Mouse (Mus musculus) midbrain, embryonic 13.5 days (tissue): ENCODE results near the gene Gm20518. TPM values are rescaled to one million over a fixed set of nuclear protein-coding genes. Genes with fewer than 3 reads are reported as not detected.

Experiments used
- ATAC-seq: fragments of 200-750 bp; cut with Nextera tagmentation; 2 replicates; pipeline ENCODE4 v1.8.0; 2017; ENCODE audit warnings: mild to moderate bottlenecking, moderate TSS enrichment, moderate library complexity
- H3K27ac ChIP-seq: fragments of 300-500 bp; sonication (generic); 2 replicates; pipeline ENCODE4 v1.5.1; 2015; ENCODE audit warnings: inconsistent platforms, mild to moderate bottlenecking, moderate library complexity
- H3K27me3 ChIP-seq: fragments of 300-500 bp; sonication (generic); 2 replicates; pipeline ENCODE4 v1.6.1; 2015; ENCODE audit warnings: mild to moderate bottlenecking, inconsistent platforms
- H3K36me3 ChIP-seq: fragments of 300-500 bp; sonication (generic); 2 replicates; pipeline ENCODE4 v1.6.1; 2015; ENCODE audit warnings: mild to moderate bottlenecking, inconsistent platforms
- H3K4me1 ChIP-seq: fragments of 300-500 bp; sonication (generic); replicated peaks from 2 replicates; pipeline ENCODE4 v1.6.1; 2015; ENCODE audit warnings: inconsistent platforms
- H3K4me2 ChIP-seq: fragments of 300-500 bp; sonication (generic); replicated peaks from 2 replicates; pipeline ENCODE4 v1.6.1; 2015; ENCODE audit warnings: moderate library complexity, mild to moderate bottlenecking, inconsistent platforms
- H3K4me3 ChIP-seq: fragments of 300-500 bp; sonication (generic); replicated peaks from 2 replicates; pipeline ENCODE4 v1.5.1; 2015; ENCODE audit warnings: mild to moderate bottlenecking, inconsistent platforms
- H3K9ac ChIP-seq: fragments of 300-500 bp; sonication (generic); replicated peaks from 2 replicates; pipeline ENCODE4 v1.6.1; 2015; ENCODE audit warnings: mild to moderate bottlenecking, inconsistent platforms
- H3K9me3 ChIP-seq: fragments of 300-500 bp; sonication (generic); 2 replicates; pipeline ENCODE4 v1.6.1; 2016; ENCODE audit warnings: mild to moderate bottlenecking, inconsistent platforms
- WGBS: fragments of 180-500 bp; shearing (Covaris S2); methylation state at CpG from one replicate; pipeline ENCODE4 v1.1.7; 2015; 5-methylcytosine and 5-hydroxymethylcytosine counted together
- polyA plus RNA-seq: library from polyadenylated mRNA; unstranded; fragments of >200 nt; fragmentation: Nextera tagmentation; extraction: Ambion mirVana; gene quantifications from 2 replicates; pipeline ENCODE4 v1.2.1, GENCODE M21; 2015

Gene Gm20518
- polyA plus RNA-seq, 1 experiment from 2014 or later: 0.71 TPM

- H3K4me2 ChIP-seq: peak within 1 kb of the TSS; percentile 88
- peak within 1 kb of the TSS; percentile 92 for H3K9ac ChIP-seq
- ATAC-seq: peak; percentile 78
- no peaks in the 10 kb centered on the region for H3K27me3 ChIP-seq
- H3K27ac ChIP-seq: peak within 1 kb of the TSS; percentile 89
- peaks cover 28% of the 10 kb centered on the region for H3K4me1 ChIP-seq
- peak within 1 kb of the TSS; percentile 66 for H3K4me3 ChIP-seq
- peaks cover 21% of the 10 kb centered on the region for H3K36me3 ChIP-seq
- no peaks in the 10 kb centered on the region for H3K9me3 ChIP-seq
- WGBS: under 1% methylated on average over 47 of the region's 47 CpGs
Observed at GRCm38 (mm10) chr16:17928087-17928580, 36.7 kb upstream of the Gm20518 start, which contains the start of gene Slc25a1. TSS of gene Slc25a1 (minus strand) at chr16:17928219.

DNA sequence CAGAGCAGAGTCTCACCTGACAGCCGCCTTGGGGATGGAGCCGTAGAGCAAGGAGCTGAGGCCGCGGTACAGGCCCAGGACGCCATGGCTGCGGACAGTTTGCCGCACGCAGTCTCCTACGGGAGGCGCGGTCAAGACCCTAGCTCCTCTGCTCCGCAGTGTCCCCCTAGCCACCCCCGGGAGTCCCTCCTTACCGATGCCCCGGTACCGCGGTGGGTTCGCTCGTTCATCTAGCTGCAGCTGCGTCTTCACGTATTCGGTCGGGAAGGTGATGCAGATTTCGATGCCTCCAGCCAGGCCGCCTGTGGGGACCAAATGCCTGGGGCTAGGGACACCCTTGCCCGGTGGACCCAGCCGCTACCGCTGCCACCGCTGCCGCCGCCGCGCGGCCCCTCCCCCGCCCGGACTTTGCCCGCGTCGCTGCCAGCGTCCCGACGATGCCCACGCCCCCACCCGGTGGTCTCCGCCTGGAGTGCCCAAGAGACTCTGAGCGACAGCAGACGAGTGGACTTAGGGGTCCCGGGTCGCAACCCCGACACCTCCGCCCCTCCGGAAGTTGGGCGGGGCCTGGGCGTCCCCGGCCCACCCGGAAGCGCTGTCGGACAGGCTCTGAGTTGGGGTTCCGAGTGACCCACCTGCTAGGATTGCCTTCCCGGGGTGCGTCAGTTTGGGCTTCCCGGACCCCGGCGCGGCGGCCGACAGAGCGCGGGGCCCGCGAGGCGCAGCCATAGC is 36.0 kb upstream of the Gm20518 start:
- H3K27me3 ChIP-seq: no peaks in the 10 kb centered on the region
- peak overlapping the region; percentile 92 for H3K9ac ChIP-seq
- WGBS: under 1% methylated on average over 70 of the region's 72 CpGs
- H3K4me2 ChIP-seq: peak overlapping the region; percentile 88
- H3K9me3 ChIP-seq: no peaks in the 10 kb centered on the region
- peaks cover 34% of the 10 kb centered on the region for H3K4me1 ChIP-seq
- peak; percentile 57 for ATAC-seq
- peaks cover 21% of the 10 kb centered on the region for H3K36me3 ChIP-seq
- H3K27ac ChIP-seq: peak overlapping the region; percentile 89
- H3K4me3 ChIP-seq: peak overlapping the region; percentile 66

DNA sequence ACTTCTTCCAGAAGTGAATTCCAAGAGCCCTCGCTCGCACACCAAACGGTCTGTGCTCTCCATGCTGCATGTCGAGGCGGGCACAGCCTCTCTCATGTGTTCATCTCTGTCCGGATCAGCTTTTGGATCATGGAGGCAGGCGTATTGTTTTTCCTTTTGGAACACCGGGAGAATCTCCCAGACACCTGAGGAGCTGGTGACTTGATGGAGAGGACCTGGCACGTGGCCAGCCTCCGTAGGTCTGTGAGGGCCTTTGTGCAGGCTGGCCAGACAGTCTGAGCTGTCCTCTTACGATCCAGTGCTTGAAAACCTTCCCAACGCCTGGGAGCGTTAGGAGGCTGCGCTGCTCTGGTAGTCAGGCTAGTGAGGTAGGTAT is 30.7 kb upstream of the Gm20518 start:
- Histone ChIP-seq H3K4me2 (peak overlapping the region; percentile 97), H3K27ac (peak overlapping the region; percentile 91), H3K9ac (peak overlapping the region; percentile 90), H3K27me3 (peaks cover 22% of the 10 kb centered on the region), H3K4me3 (peak overlapping the region; percentile 72), H3K9me3 (no peaks in the 10 kb centered on the region), H3K4me1 (peaks cover 45% of the 10 kb centered on the region), H3K36me3 (peaks cover 21% of the 10 kb centered on the region)
- ATAC-seq: peak; percentile 35
- under 1% methylated on average over 14 of the region's 14 CpGs for WGBS

- Histone ChIP-seq H3K9me3 (no peaks in the 10 kb centered on the region), H3K4me3 (peak overlapping the region; percentile 72), H3K4me2 (peak overlapping the region; percentile 97), H3K36me3 (peaks cover 21% of the 10 kb centered on the region), H3K9ac (peak overlapping the region; percentile 90), H3K27ac (peak overlapping the region; percentile 91), H3K4me1 (peaks cover 39% of the 10 kb centered on the region), H3K27me3 (peaks cover 28% of the 10 kb centered on the region)
- 1% methylated on average over 47 of the region's 47 CpGs for WGBS
- peak; percentile 94 for ATAC-seq
Observed at GRCm38 (mm10) chr16:17921325-17922162, 30.1 kb upstream of the Gm20518 start.

GRCm38 (mm10) chr16:17920586-17920985 is 29.1 kb upstream of the Gm20518 start:
- WGBS: 2% methylated on average over 20 of the region's 20 CpGs
- ATAC-seq: 0 out of 2 replicates have a peak, but pooled peaks have one; percentile 9
- Histone ChIP-seq H3K27ac (peak overlapping the region; percentile 91), H3K9me3 (no peaks in the 10 kb centered on the region), H3K4me2 (peak overlapping the region; percentile 97), H3K4me1 (peaks cover 32% of the 10 kb centered on the region), H3K36me3 (peaks cover 12% of the 10 kb centered on the region), H3K27me3 (peaks cover 38% of the 10 kb centered on the region), H3K9ac (peak overlapping the region; percentile 71), H3K4me3 (peak overlapping the region; percentile 72)

- Histone ChIP-seq H3K9me3 (no peaks in the 10 kb centered on the region), H3K4me1 (peaks cover 25% of the 10 kb centered on the region), H3K4me2 (peak within 1 kb of the TSS; percentile 53), H3K9ac (peak within 1 kb of the TSS; percentile 59), H3K4me3 (peak within 1 kb of the TSS; percentile 39), H3K27me3 (peaks cover 76% of the 10 kb centered on the region), H3K27ac (no peak within 1 kb of the TSS), H3K36me3 (no peaks in the 10 kb centered on the region)
- under 1% methylated on average over 106 of the region's 106 CpGs for WGBS
- ATAC-seq: peak; percentile 17; the same call in 1 of the 2 replicates
Observed at GRCm38 (mm10) chr16:17914307-17915249, 23.1 kb upstream of the Gm20518 start, which contains the start of gene Gsc2. TSS of gene Gsc2 (minus strand) at chr16:17915059.

- Histone ChIP-seq H3K36me3 (peaks cover 34% of the 10 kb centered on the region), H3K4me1 (peaks cover 25% of the 10 kb centered on the region), H3K4me2 (peak within 1 kb of the TSS; percentile 85), H3K27me3 (peaks cover 45% of the 10 kb centered on the region), H3K9ac (peak within 1 kb of the TSS; percentile 85), H3K9me3 (no peaks in the 10 kb centered on the region), H3K4me3 (peak within 1 kb of the TSS; percentile 83), H3K27ac (peak within 1 kb of the TSS; percentile 73; the same call in 1 of the 2 replicates)
- under 1% methylated on average over 35 of the region's 35 CpGs for WGBS
- peak; percentile 92 for ATAC-seq
Observed at GRCm38 (mm10) chr16:17911052-17911595, 19.7 kb upstream of the Gm20518 start, which contains the start of gene Ess2. TSS of gene Ess2 (minus strand) at chr16:17911348.

DNA sequence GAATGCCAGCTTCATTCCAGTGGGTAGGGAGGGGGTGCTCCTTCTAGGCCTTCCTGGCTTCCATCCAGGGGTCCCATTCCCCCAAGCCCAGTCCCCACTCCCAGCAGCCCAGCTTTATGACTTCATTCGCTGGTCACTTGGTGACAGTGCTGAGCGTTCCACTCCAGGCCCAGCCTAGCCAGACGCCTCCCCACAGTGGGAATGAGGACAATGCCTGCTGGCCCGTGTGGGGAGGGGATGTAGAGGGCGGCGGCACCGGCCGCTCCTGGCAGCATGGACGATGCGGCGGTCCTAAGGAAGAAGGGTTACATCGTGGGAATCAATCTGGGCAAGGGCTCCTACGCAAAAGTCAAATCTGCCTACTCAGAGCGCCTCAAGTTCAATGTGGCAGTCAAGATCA is 7.0 kb upstream of the Gm20518 start, which contains the start of the genes Dgcr2 and Tssk2:
Gene Dgcr2, minus strand, starts transcription at position 101 of the 400 bp plus-strand sequence.
Gene Tssk2, plus strand, starts transcription at position 176 of the 400 bp plus-strand sequence.
- Histone ChIP-seq H3K9ac (no peak within 1 kb of the TSS), H3K36me3 (peaks cover 56% of the 10 kb centered on the region), H3K27me3 (no peaks in the 10 kb centered on the region), H3K4me3 (no peak within 1 kb of the TSS), H3K4me1 (no peaks in the 10 kb centered on the region), H3K27ac (no peak within 1 kb of the TSS), H3K9me3 (no peaks in the 10 kb centered on the region), H3K4me2 (no peak within 1 kb of the TSS)
- ATAC-seq: 0 out of 2 replicates have a peak, but pooled peaks have one; percentile 34
- WGBS: 94% methylated on average over 14 of the region's 14 CpGs

- H3K9me3 ChIP-seq: no peaks in the 10 kb centered on the region
- no peak overlapping the region for H3K4me3 ChIP-seq
- no peak overlapping the region for H3K4me2 ChIP-seq
- no peak overlapping the region for H3K9ac ChIP-seq
- peaks cover 8% of the 10 kb centered on the region for H3K4me1 ChIP-seq
- no peak overlapping the region for H3K27ac ChIP-seq
- no peaks in the 10 kb centered on the region for H3K27me3 ChIP-seq
- no peak for ATAC-seq
- H3K36me3 ChIP-seq: peaks cover 32% of the 10 kb centered on the region
Observed at GRCm38 (mm10) chr16:17896091-17896490, 4.6 kb upstream of the Gm20518 start.

GRCm38 (mm10) chr16:17893923-17894322 is 2.5 kb upstream of the Gm20518 start, which contains the start of gene Tssk1:
TSS of gene Tssk1 (plus strand) at chr16:17894223.
- Histone ChIP-seq H3K9me3 (no peaks in the 10 kb centered on the region), H3K27ac (no peak within 1 kb of the TSS), H3K36me3 (peaks cover 11% of the 10 kb centered on the region), H3K4me1 (peaks cover 22% of the 10 kb centered on the region), H3K27me3 (no peaks in the 10 kb centered on the region), H3K9ac (no peak within 1 kb of the TSS), H3K4me3 (no peak within 1 kb of the TSS), H3K4me2 (no peak within 1 kb of the TSS)
- 87% methylated on average over 2 of the region's 2 CpGs for WGBS
- ATAC-seq: no peak
